Mouse (Mus musculus) bone marrow, adult 2 months (tissue): Measurements from ENCODE around the gene Slc36a2. TPM values are rescaled to one million over a fixed set of nuclear protein-coding genes. Genes with fewer than 3 reads are reported as not detected.

Source experiments
- H3K27ac ChIP-seq: fragments of 200-500 bp; 2 replicates; pipeline ENCODE4 v1.5.1; 2012; ENCODE audit warnings: low read depth, mild to moderate bottlenecking, control low read depth, inconsistent platforms, low read length; ENCODE audit not compliant: control insufficient read depth, poor library complexity, insufficient read depth
- H3K4me1 ChIP-seq: fragments of 200-500 bp; 2 replicates; pipeline ENCODE4 v1.6.1; 2011; ENCODE audit warnings: low read length; ENCODE audit not compliant: control insufficient read depth, insufficient read depth
- H3K4me3 ChIP-seq: fragments of 200-500 bp; replicated peaks from 2 replicates; pipeline ENCODE3; 2011; ENCODE audit warnings: mild to moderate bottlenecking, low read depth, low read length, control low read depth; ENCODE audit not compliant: control insufficient read depth
- CTCF ChIP-seq: fragments of 200-500 bp; IDR thresholded peaks from 2 replicates; pipeline ENCODE4 v1.5.1; 2011; ENCODE audit warnings: low read length, control low read depth; ENCODE audit not compliant: control insufficient read depth, insufficient read depth
- POLR2A ChIP-seq: fragments of 200-500 bp; IDR thresholded peaks from 2 replicates; pipeline ENCODE4 v1.6.1; 2011; ENCODE audit warnings: low read depth, mild to moderate bottlenecking, control low read depth, low read length, borderline replicate concordance; ENCODE audit not compliant: control insufficient read depth
- WGBS: fragments of 180-500 bp; shearing (Covaris S2); methylation state at CpG from one replicate; pipeline ENCODE4 v1.1.7; 2018; 5-methylcytosine and 5-hydroxymethylcytosine counted together
- polyA plus RNA-seq: library from polyadenylated mRNA; stranded (reverse); fragments of >200 nt; gene quantifications from 2 replicates; pipeline ENCODE4 v1.2.4, GENCODE M21; 2011; ENCODE audit warnings: low replicate concordance; ENCODE audit not compliant: missing spikeins, insufficient read depth, insufficient read length

Gene Slc36a2
- polyA plus RNA-seq, 1 experiment, result 0.85 TPM

DNA sequence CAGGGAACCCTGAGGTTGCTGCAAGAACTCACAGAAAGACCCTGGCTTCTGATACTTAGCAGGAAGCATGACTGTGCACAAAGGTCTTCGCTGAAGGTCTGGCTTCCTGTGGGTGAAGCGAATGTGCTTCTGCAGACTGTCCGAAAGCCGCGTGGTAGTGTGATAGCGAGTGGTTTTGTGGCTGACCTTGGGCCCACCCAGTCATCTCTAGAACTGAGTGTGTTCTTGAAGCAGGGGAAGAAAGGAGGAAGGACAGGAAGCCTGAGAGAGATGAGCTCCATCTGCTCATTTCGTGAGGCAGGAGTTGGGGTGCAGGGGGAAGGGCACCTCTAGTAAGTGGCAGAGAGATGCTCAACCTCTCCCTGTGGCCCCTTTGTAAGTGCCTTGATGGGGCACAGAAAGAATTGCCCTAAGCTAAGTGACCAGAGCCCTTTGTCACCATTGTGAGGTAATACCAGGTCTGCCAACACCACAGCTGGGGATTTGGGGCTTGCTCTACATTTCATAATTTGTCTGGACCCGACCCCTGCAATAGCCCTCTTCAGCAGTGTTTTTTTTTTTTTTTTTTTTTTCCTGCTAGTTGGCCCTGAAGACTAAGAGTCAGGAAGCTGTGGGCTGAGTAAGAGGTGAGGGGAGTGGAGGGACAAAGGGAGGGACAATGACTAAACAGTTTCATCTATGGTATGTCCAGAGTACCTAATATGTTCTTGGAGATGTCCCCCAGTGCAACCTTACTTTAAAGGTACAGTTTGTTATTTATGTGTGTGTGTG, 13.0 kb upstream of the Slc36a2 start:
- Histone ChIP-seq H3K4me1 (peaks cover 3% of the 10 kb centered on the region; the same call in 1 of the 2 replicates), H3K27ac (no peak overlapping the region), H3K4me3 (no peak overlapping the region)
- TF ChIP-seq POLR2A, result no peak
- TF ChIP-seq CTCF, result no peak
- 2% methylated on average over 8 of the region's 8 CpGs for WGBS

GRCm38 (mm10) chr11:55197086-55197485, 12.2 kb upstream of the Slc36a2 start:
- Histone ChIP-seq H3K27ac (no peak overlapping the region), H3K4me1 (peaks cover 3% of the 10 kb centered on the region; the same call in 1 of the 2 replicates), H3K4me3 (no peak overlapping the region)
- TF ChIP-seq CTCF (no peak), POLR2A (no peak)
- 9% methylated on average over 6 of the region's 6 CpGs for WGBS

GRCm38 (mm10) chr11:55190216-55190615, 5.3 kb upstream of the Slc36a2 start:
- WGBS, result 77% methylated on average over 3 of the region's 3 CpGs
- no peaks in the 10 kb centered on the region; the same call in 1 of the 2 replicates for H3K4me1 ChIP-seq
- H3K27ac ChIP-seq, result no peak overlapping the region
- no peak overlapping the region for H3K4me3 ChIP-seq
- TF ChIP-seq CTCF (no peak), POLR2A (no peak)

DNA sequence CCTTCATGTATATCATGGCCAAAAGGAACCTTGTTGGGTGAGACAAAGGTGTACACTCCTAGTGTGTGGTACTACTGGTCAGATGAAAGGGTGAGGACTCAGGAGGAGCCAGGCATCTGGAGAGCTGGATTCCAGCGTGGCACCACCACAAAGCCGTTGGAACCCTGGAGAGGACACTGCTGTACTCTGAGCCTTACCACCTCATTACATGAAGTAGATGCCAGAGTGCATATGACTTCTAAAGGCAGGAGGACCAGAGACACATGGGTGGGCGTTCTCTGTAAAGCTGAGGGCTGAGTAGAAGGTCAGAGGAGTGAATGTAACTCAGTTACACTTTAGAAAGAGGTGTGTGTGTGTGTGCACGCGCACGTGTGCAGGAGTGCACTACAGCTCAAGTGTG, 2.9 kb upstream of the Slc36a2 start:
- no peak overlapping the region for H3K4me3 ChIP-seq
- TF ChIP-seq CTCF (no peak), POLR2A (no peak)
- WGBS, result 78% methylated on average over 6 of the region's 6 CpGs
- no peaks in the 10 kb centered on the region; the same call in 1 of the 2 replicates for H3K4me1 ChIP-seq
- no peak overlapping the region for H3K27ac ChIP-seq

- TF ChIP-seq POLR2A (no peak), CTCF (no peak)
- H3K4me1 ChIP-seq, result no peaks in the 10 kb centered on the region; the same call in 1 of the 2 replicates
- WGBS, result 30% methylated on average over 4 of the region's 4 CpGs
- no peak overlapping the region for H3K4me3 ChIP-seq
- H3K27ac ChIP-seq, result no peak overlapping the region
Measured at GRCm38 (mm10) chr11:55187292-55187691, 2.4 kb upstream of the Slc36a2 start.

DNA sequence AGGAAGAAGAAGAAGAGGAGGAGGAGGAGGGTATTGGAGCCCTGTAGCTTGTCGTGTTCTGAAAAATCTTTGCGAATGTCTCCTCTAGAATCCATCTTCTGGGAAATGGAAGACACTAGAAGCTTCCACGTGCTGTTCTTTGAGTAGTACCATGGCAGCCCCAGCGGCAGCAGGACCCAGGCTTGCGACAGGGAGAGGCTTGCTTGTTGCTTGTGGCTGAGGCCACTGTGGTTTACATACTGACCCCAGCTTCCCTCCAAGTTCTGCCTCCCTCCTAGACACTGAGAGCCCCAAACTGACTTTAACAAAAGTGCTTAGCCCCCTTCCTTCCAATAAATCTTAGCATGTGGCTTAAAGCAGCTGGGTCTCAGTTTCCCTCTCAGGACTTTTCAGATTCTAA, 631 bp downstream of the Slc36a2 start:
- no peak overlapping the region for H3K27ac ChIP-seq
- TF ChIP-seq POLR2A (no peak), CTCF (no peak)

DNA sequence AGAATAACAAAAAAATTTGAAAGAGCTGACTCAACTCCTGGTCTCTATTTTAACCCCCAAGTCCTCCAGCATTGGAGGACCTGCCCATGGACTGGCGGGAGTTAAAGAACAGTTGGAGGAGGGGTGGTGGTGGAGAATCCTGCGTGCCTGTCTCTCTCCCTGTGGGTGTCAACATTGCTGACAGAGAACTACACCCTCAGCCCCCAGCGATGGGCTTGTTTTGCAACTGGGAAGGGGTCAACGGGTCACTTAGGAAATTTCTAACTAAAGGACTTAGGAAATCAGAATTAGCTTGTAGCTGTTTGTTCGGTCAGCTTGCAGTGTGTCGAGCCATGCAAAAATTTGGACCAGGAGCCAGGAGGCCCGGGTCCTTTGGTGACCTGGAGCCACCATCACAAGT, 1.8 kb downstream of the Slc36a2 start:
- no peak for TF ChIP-seq POLR2A
- TF ChIP-seq CTCF, result no peak
- 54% methylated on average over 7 of the region's 7 CpGs for WGBS
- Histone ChIP-seq H3K27ac (no peak overlapping the region), H3K4me1 (no peaks in the 10 kb centered on the region; the same call in 1 of the 2 replicates), H3K4me3 (no peak overlapping the region)

More for the DNA sequence above, 631 bp downstream of the Slc36a2 start:
- 39% methylated on average over 5 of the region's 5 CpGs for WGBS
- H3K4me3 ChIP-seq, result no peak overlapping the region
- H3K4me1 ChIP-seq, result no peaks in the 10 kb centered on the region; the same call in 1 of the 2 replicates

GRCm38 (mm10) chr11:55179856-55180255, 5.0 kb downstream of the Slc36a2 start:
- no peak overlapping the region for H3K27ac ChIP-seq
- WGBS, result 43% methylated on average over 3 of the region's 3 CpGs
- H3K4me1 ChIP-seq, result no peaks in the 10 kb centered on the region; the same call in 1 of the 2 replicates
- no peak for TF ChIP-seq CTCF
- no peak for TF ChIP-seq POLR2A
- no peak overlapping the region for H3K4me3 ChIP-seq

DNA sequence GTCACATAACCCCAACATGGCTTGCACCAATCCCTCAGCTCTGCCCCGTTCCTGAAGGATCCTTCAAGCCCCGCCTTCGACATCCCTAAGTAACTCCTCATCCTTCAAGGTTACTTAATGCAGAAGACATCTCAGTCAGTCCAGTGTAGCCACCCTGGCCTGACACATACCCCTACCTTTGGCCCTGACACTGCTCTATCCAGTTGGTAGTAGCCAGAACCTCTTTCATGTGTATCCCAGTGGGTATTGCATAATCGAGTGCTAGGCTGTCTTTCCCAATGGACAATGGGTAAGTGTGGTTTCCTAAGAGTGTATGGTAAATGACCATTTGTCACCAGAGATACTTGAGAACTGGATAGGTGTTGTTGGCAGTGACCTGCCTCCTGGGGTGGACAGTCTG, 6.0 kb downstream of the Slc36a2 start:
- no peak overlapping the region for H3K27ac ChIP-seq
- TF ChIP-seq CTCF, result no peak
- TF ChIP-seq POLR2A, result no peak
- WGBS, result 78% methylated on average over 4 of the region's 4 CpGs
- no peaks in the 10 kb centered on the region; the same call in 1 of the 2 replicates for H3K4me1 ChIP-seq
- H3K4me3 ChIP-seq, result no peak overlapping the region
